Mouse (Mus musculus): ENCODE measurements at regions not wholly inside any gene's neighbourhood (a gene's known extent, or its start where the extent isn't known, plus 50 kb on each side); places are given as distances from the start of the nearest gene placed in this dataset.

- Histone ChIP-seq H3K27me3 (no peaks in the 10 kb centered on the region), H3K27ac (no peak overlapping the region), H3K36me3 (no peaks in the 10 kb centered on the region), H3K4me1 (no peaks in the 10 kb centered on the region), H3K9ac (no peak overlapping the region), H3K4me3 (no peak overlapping the region), H3K4me2 (replicated peaks) (no peak overlapping the region), H3K9me3 (replicated peaks) (no peaks in the 10 kb centered on the region)
- WGBS = 80% methylated on average over 2 of the region's 2 CpGs
- ATAC-seq (ENCODE audit: low FRiP score) = no peak
These were observed 126.2 kb upstream of the Pcsk2 start for GRCm38 (mm10) chr2:143419791-143420190.

- H3K4me1 ChIP-seq = no peaks in the 10 kb centered on the region
- no peak overlapping the region for H3K4me2 ChIP-seq (replicated peaks)
- no peak overlapping the region for H3K9ac ChIP-seq
- H3K4me3 ChIP-seq = no peak overlapping the region
- ATAC-seq (ENCODE audit: low FRiP score) = no peak
- H3K27me3 ChIP-seq = no peaks in the 10 kb centered on the region
- no peak overlapping the region for H3K27ac ChIP-seq
- no peaks in the 10 kb centered on the region for H3K9me3 ChIP-seq (replicated peaks)
- no peaks in the 10 kb centered on the region for H3K36me3 ChIP-seq
These were observed 95.3 kb upstream of the Pcsk2 start for GRCm38 (mm10) chr2:143450680-143451079.

GRCm38 (mm10) chr2:143451256-143451655 is 94.7 kb upstream of the Pcsk2 start:
- H3K4me2 ChIP-seq (replicated peaks) = no peak overlapping the region

GRCm38 (mm10) chr2:143451661-143452060 is 94.3 kb upstream of the Pcsk2 start:
- Histone ChIP-seq H3K4me2 (replicated peaks) (no peak overlapping the region), H3K9me3 (replicated peaks) (no peaks in the 10 kb centered on the region), H3K9ac (no peak overlapping the region), H3K4me3 (no peak overlapping the region), H3K4me1 (no peaks in the 10 kb centered on the region), H3K27ac (no peak overlapping the region), H3K36me3 (no peaks in the 10 kb centered on the region), H3K27me3 (no peaks in the 10 kb centered on the region)
- ATAC-seq (ENCODE audit: low FRiP score) = no peak

More at GRCm38 (mm10) chr2:143451256-143451655, 94.7 kb upstream of the Pcsk2 start:
- H3K4me1 ChIP-seq = no peaks in the 10 kb centered on the region
- H3K4me3 ChIP-seq = no peak overlapping the region
- H3K9me3 ChIP-seq (replicated peaks) = no peaks in the 10 kb centered on the region
- whole genome bisulfite sequencing = 50% methylated on average over 2 of the region's 2 CpGs
- ATAC-seq (ENCODE audit: low FRiP score) = no peak
- no peak overlapping the region for H3K27ac ChIP-seq
- no peaks in the 10 kb centered on the region for H3K27me3 ChIP-seq
- no peaks in the 10 kb centered on the region for H3K36me3 ChIP-seq
- no peak overlapping the region for H3K9ac ChIP-seq

GRCm38 (mm10) chr2:143467936-143468335 is 78.0 kb upstream of the Pcsk2 start:
- H3K9me3 ChIP-seq (replicated peaks) = no peaks in the 10 kb centered on the region
- H3K27me3 ChIP-seq = no peaks in the 10 kb centered on the region
- H3K27ac ChIP-seq = no peak overlapping the region
- H3K4me2 ChIP-seq (replicated peaks) = no peak overlapping the region
- 82% methylated on average over 5 of the region's 5 CpGs for WGBS
- no peak overlapping the region for H3K4me3 ChIP-seq
- H3K4me1 ChIP-seq = no peaks in the 10 kb centered on the region
- ATAC-seq (ENCODE audit: low FRiP score) = no peak
- H3K9ac ChIP-seq = no peak overlapping the region
- H3K36me3 ChIP-seq = no peaks in the 10 kb centered on the region

GRCm38 (mm10) chr2:143471394-143471793 is 74.6 kb upstream of the Pcsk2 start:
- 88% methylated on average over 3 of the region's 3 CpGs for WGBS
- Histone ChIP-seq H3K27ac (no peak overlapping the region), H3K27me3 (no peaks in the 10 kb centered on the region), H3K9ac (no peak overlapping the region), H3K9me3 (replicated peaks) (no peaks in the 10 kb centered on the region), H3K4me2 (replicated peaks) (no peak overlapping the region), H3K4me1 (no peaks in the 10 kb centered on the region), H3K4me3 (no peak overlapping the region), H3K36me3 (no peaks in the 10 kb centered on the region)
- ATAC-seq (ENCODE audit: low FRiP score) = no peak

GRCm38 (mm10) chr2:143490830-143491229 is 55.1 kb upstream of the Pcsk2 start:
- Histone ChIP-seq H3K27ac (no peak overlapping the region), H3K4me3 (no peak overlapping the region), H3K27me3 (no peaks in the 10 kb centered on the region), H3K4me2 (replicated peaks) (no peak overlapping the region), H3K9ac (no peak overlapping the region), H3K36me3 (no peaks in the 10 kb centered on the region), H3K4me1 (no peaks in the 10 kb centered on the region), H3K9me3 (replicated peaks) (no peaks in the 10 kb centered on the region)
- WGBS = 58% methylated on average over 3 of the region's 3 CpGs
- ATAC-seq (ENCODE audit: low FRiP score) = peak; percentile 77
